Mouse (Mus musculus) kidney, postnatal 10 days (tissue): ENCODE measurements around the gene Asb4.
A peak's percentile ranks its signal among the peaks of the same experiment; 100 is the strongest.
"Not testable (repeated sequence)": the region's sequence is repeated elsewhere in the genome, so short reads cannot be mapped to it uniquely, and the experiment has no call there.

Source experiments
- DNase-seq: peaks from one replicate; pipeline ENCODE4 v3.0.0; 2021; ENCODE audit warnings: mixed read lengths

Asb4 gene

GRCm38 (mm10) chr6:5383336-5384177, at the start of gene Asb4:
Asb4 (plus strand) TSS chr6:5383386.
- no peak for DNase-seq

- DNase-seq = no peak
Measured at GRCm38 (mm10) chr6:5334021-5334420, 49.2 kb upstream of the Asb4 start.

GRCm38 (mm10) chr6:5336016-5336415, 47.2 kb upstream of the Asb4 start:
- DNase-seq = not testable (repeated sequence)

- DNase-seq = not testable (repeated sequence)
Measured at GRCm38 (mm10) chr6:5338781-5339180, 44.4 kb upstream of the Asb4 start.

GRCm38 (mm10) chr6:5339283-5339682, 43.9 kb upstream of the Asb4 start:
- not testable (repeated sequence) for DNase-seq

- no peak for DNase-seq
Measured at GRCm38 (mm10) chr6:5344255-5344654, 38.9 kb upstream of the Asb4 start.

GRCm38 (mm10) chr6:5357873-5358272, 25.3 kb upstream of the Asb4 start:
- no peak for DNase-seq

GRCm38 (mm10) chr6:5360402-5360801, 22.8 kb upstream of the Asb4 start:
- no peak for DNase-seq

GRCm38 (mm10) chr6:5361987-5362386, 21.2 kb upstream of the Asb4 start:
- no peak for DNase-seq

- no peak for DNase-seq
Measured at GRCm38 (mm10) chr6:5365845-5366244, 17.3 kb upstream of the Asb4 start.

GRCm38 (mm10) chr6:5376884-5377283, 6.3 kb upstream of the Asb4 start:
- DNase-seq = no peak

- no peak for DNase-seq
Measured at GRCm38 (mm10) chr6:5379048-5379447, 4.1 kb upstream of the Asb4 start.

- peak; percentile 27 for DNase-seq
Measured at GRCm38 (mm10) chr6:5379781-5380623, 3.2 kb upstream of the Asb4 start.

GRCm38 (mm10) chr6:5380624-5381252, 2.4 kb upstream of the Asb4 start:
- no peak for DNase-seq

- no peak for DNase-seq
Measured at GRCm38 (mm10) chr6:5381918-5382582, 1.1 kb upstream of the Asb4 start.

GRCm38 (mm10) chr6:5382583-5383215, 487 bp upstream of the Asb4 start:
- peak; percentile 88 for DNase-seq

GRCm38 (mm10) chr6:5384178-5384490, 948 bp downstream of the Asb4 start:
- DNase-seq = peak; percentile 79

- no peak for DNase-seq
Measured at GRCm38 (mm10) chr6:5385161-5385640, 2.0 kb downstream of the Asb4 start.

- DNase-seq = no peak
Measured at GRCm38 (mm10) chr6:5386486-5386885, 3.3 kb downstream of the Asb4 start.

GRCm38 (mm10) chr6:5387396-5387795, 4.2 kb downstream of the Asb4 start:
- no peak for DNase-seq

- DNase-seq = peak; percentile 18
Measured at GRCm38 (mm10) chr6:5390298-5390697, 7.1 kb downstream of the Asb4 start.

- no peak for DNase-seq
Measured at GRCm38 (mm10) chr6:5390952-5391351, 7.8 kb downstream of the Asb4 start.
